Mouse (Mus musculus) heart, embryonic 11.5 days (tissue): ENCODE measurements around the gene Trpc3. TPM values are rescaled to one million over a fixed set of nuclear protein-coding genes. Genes with fewer than 3 reads are reported as not detected.
"Not testable (repeated sequence)": the region's sequence is repeated elsewhere in the genome, so short reads cannot be mapped to it uniquely, and the experiment has no call there.

ENCODE experiments used
- ATAC-seq: fragments of 200-750 bp; cut with Nextera tagmentation; replicated peaks from 2 replicates; pipeline ENCODE4 v1.8.0; 2017; ENCODE audit warnings: moderate library complexity; ENCODE audit not compliant: insufficient number of reproducible peaks, low FRiP score, low TSS enrichment
- H3K27ac ChIP-seq: fragments of 300-500 bp; sonication (generic); 2 replicates; pipeline ENCODE4 v1.5.1; 2014; ENCODE audit warnings: mild to moderate bottlenecking, low read depth, low read length
- H3K27me3 ChIP-seq: fragments of 300-500 bp; sonication (generic); 2 replicates; pipeline ENCODE4 v1.6.1; 2014; ENCODE audit warnings: mild to moderate bottlenecking, low read length, mixed read lengths; ENCODE audit not compliant: control insufficient read depth, insufficient read depth
- H3K36me3 ChIP-seq: fragments of 300-500 bp; sonication (generic); 2 replicates; pipeline ENCODE4 v1.6.1; 2014; ENCODE audit warnings: mild to moderate bottlenecking, low read length, moderate library complexity, mixed read lengths; ENCODE audit not compliant: control insufficient read depth, insufficient read depth
- H3K4me1 ChIP-seq: fragments of 300-500 bp; sonication (generic); 2 replicates; pipeline ENCODE4 v1.6.1; 2014; ENCODE audit warnings: low read length; ENCODE audit not compliant: control insufficient read depth, insufficient read depth
- H3K4me2 ChIP-seq: fragments of 300-500 bp; sonication (generic); 2 replicates; pipeline ENCODE4 v1.6.1; 2014; ENCODE audit warnings: mild to moderate bottlenecking, moderate library complexity
- H3K4me3 ChIP-seq: fragments of 300-500 bp; sonication (generic); 2 replicates; pipeline ENCODE4 v1.5.1; 2014; ENCODE audit warnings: low read depth, low read length
- H3K9ac ChIP-seq: fragments of 300-500 bp; sonication (generic); 2 replicates; pipeline ENCODE4 v1.6.1; 2014; ENCODE audit warnings: mild to moderate bottlenecking, low read depth, low read length, moderate library complexity
- H3K9me3 ChIP-seq: fragments of 300-500 bp; sonication (generic); replicated peaks from 2 replicates; pipeline ENCODE4 v1.6.1; 2016; ENCODE audit warnings: low read length; ENCODE audit not compliant: control insufficient read depth
- WGBS: fragments of 180-500 bp; shearing (Covaris S2); extraction: QIAGEN DNeasy Blood & Tissue Kit; methylation state at CpG from one replicate; pipeline ENCODE4 v1.1.7; 2014; ENCODE audit not compliant: insufficient replicate concordance; 5-methylcytosine and 5-hydroxymethylcytosine counted together
- polyA plus RNA-seq: library from polyadenylated mRNA; unstranded; fragments of >200 nt; fragmentation: Nextera tagmentation; extraction: Ambion mirVana; gene quantifications from 2 replicates; pipeline ENCODE4 v1.2.1, GENCODE M21; 2014

Trpc3 gene
- polyA plus RNA-seq, 1 experiment from 2014 or later = 3.5 TPM

DNA sequence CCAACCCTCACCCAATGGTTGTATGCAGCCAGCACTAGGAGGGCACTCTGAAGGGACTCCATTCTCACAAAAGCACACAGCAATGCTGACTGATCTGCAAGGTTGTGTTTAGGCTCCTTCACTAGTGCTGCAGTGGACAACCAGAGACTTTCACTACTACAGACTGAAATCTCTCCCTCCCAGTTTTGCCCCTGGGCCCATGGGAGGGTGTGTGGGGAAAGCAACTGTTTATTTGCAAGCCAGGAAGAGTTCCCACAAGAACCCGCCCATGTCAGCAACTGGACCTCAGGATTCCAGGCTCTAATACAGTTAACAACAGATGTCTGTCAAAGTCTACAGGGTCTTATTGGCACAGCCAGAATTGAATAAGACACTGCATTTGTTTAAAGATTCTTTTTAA lies 14.1 kb downstream of the Trpc3 start:
- H3K9me3 ChIP-seq = no peaks in the 10 kb centered on the region
- no peaks in the 10 kb centered on the region for H3K27me3 ChIP-seq
- H3K4me1 ChIP-seq = no peaks in the 10 kb centered on the region
- ATAC-seq = no peak
- WGBS = 70% methylated on average over 1 of the region's 1 CpGs
- H3K4me3 ChIP-seq = no peak overlapping the region
- no peak overlapping the region for H3K27ac ChIP-seq
- H3K9ac ChIP-seq = no peak overlapping the region
- H3K36me3 ChIP-seq = no peaks in the 10 kb centered on the region
- no peak overlapping the region for H3K4me2 ChIP-seq

DNA sequence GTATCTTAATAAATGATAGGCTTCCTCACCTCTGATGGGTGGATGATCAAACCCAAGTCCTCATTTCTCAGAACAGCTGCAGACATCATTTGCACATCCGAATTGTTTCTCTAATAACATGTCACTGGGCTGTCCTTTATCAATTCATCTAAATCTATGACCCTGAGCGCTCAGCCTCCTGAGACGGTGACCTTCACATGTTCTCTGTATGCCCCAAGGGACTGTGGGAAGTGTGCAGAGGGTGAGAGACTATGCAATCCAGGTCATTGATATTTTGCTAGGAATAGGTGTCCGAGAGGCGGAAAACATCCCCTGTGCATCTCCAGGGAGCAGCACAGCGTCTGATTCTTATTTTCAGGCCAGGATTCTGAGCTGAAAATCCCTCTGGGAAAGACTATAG lies 22.2 kb downstream of the Trpc3 start:
- no peaks in the 10 kb centered on the region for H3K36me3 ChIP-seq
- H3K27ac ChIP-seq = no peak overlapping the region
- 82% methylated on average over 6 of the region's 6 CpGs for WGBS
- no peak overlapping the region for H3K4me2 ChIP-seq
- H3K4me3 ChIP-seq = no peak overlapping the region
- no peaks in the 10 kb centered on the region for H3K9me3 ChIP-seq
- no peaks in the 10 kb centered on the region for H3K4me1 ChIP-seq
- no peak for ATAC-seq
- H3K9ac ChIP-seq = no peak overlapping the region
- H3K27me3 ChIP-seq = no peaks in the 10 kb centered on the region

DNA sequence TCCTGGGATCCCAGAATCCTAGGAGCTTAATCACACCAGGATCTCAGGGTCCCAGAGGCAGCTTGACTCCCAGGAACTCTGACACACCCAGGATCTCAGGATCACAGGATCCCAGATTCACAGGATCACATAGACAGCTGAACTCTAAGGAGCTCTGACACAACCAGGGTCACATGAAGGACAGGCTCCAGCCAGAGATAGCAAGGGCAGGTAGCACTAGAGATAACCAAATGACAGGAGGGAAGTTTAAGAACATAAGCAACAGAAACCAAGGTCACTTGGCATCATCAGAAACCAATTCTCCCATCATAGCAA lies 44.8 kb downstream of the Trpc3 start:
- not testable (repeated sequence) for H3K27ac ChIP-seq, H3K9me3 ChIP-seq, H3K36me3 ChIP-seq, H3K4me2 ChIP-seq, H3K4me3 ChIP-seq, H3K27me3 ChIP-seq, ATAC-seq, H3K4me1 ChIP-seq, H3K9ac ChIP-seq

DNA sequence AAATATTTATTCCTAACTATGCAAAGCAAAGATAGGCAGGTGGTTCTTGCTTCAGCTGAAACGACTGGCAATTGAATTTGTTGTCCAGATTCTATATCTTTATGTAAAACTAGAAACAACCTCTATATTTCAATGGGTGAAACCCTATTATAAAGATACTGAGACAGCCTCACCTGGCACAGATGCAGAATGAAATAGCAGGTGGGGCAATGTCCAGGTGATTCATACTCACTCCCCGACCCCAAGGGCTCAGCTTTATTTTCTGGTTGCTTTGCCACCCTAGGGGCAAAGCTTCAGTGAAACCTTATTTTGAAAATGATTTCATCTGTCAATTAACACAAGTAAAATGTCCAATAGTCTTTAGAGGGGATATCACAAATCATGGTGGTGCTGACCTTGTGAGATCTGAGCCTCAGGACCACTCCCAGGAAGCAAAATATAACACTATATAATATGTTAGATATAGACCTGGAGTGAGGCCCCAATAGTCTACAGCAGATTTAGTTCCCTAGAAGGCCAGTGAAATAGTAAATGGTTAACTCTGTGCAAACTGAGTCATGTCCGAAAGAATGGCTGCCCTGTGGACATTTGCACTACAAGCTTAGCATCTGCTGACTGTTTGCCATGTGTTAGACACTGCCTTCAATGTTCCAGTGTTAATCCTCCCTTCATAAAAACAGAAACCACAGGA lies 45.3 kb downstream of the Trpc3 start:
- H3K27ac ChIP-seq = no peak overlapping the region
- H3K4me2 ChIP-seq = no peak overlapping the region
- no peak overlapping the region for H3K9ac ChIP-seq
- no peaks in the 10 kb centered on the region for H3K36me3 ChIP-seq
- H3K4me1 ChIP-seq = no peaks in the 10 kb centered on the region
- H3K4me3 ChIP-seq = no peak overlapping the region
- no peaks in the 10 kb centered on the region for H3K27me3 ChIP-seq
- H3K9me3 ChIP-seq = no peaks in the 10 kb centered on the region
- 80% methylated on average over 3 of the region's 3 CpGs for WGBS
- no peak for ATAC-seq

DNA sequence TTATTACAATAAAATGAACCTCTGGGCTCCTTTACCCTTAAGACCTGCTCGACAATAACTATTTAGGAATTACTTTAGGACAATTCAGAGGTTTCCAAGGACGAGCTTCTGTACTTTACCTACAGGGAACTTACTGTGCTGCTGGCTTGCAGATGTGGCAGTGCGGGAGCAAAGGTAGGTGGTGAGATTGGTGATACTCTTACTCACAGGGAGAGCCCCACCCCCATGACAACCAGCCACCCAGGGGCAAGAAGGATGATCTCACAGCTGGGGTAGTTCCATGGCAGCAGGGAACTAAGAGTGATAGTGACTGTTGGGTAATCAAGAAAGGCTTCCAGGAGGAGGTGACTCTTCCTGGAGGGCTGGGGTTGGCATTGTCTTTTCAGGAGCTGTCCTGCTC lies 46.6 kb downstream of the Trpc3 start:
- H3K9me3 ChIP-seq = no peaks in the 10 kb centered on the region
- ATAC-seq = no peak
- H3K9ac ChIP-seq = no peak overlapping the region
- H3K4me3 ChIP-seq = no peak overlapping the region
- no peaks in the 10 kb centered on the region for H3K36me3 ChIP-seq
- no peaks in the 10 kb centered on the region for H3K27me3 ChIP-seq
- H3K27ac ChIP-seq = no peak overlapping the region
- H3K4me1 ChIP-seq = no peaks in the 10 kb centered on the region
- 77% methylated on average over 3 of the region's 3 CpGs for WGBS
- no peak overlapping the region for H3K4me2 ChIP-seq

DNA sequence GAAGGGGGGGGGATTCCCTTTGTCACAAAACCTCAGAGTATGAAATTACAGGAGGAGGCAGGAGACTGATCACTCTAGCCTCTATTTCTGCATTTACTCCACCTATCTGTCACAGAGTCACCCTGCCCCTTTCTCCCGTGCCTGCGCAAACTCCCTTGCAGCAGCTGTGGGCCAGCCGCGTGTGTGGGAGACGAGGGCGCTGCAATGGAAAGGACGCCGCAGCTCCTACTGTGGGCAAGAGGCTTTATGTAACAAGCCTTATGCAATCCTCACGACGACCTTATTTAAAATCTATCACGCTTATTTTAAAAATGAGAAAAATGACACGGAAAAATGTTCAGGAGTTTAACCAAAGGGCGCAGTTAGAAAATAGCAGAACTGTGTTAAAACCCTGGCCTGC lies 47.2 kb downstream of the Trpc3 start:
- no peak overlapping the region for H3K27ac ChIP-seq
- no peak for ATAC-seq
- H3K4me2 ChIP-seq = no peak overlapping the region
- no peaks in the 10 kb centered on the region for H3K36me3 ChIP-seq
- H3K9ac ChIP-seq = no peak overlapping the region
- no peaks in the 10 kb centered on the region for H3K27me3 ChIP-seq
- 68% methylated on average over 13 of the region's 13 CpGs for WGBS
- H3K4me1 ChIP-seq = no peaks in the 10 kb centered on the region
- no peaks in the 10 kb centered on the region for H3K9me3 ChIP-seq
- no peak overlapping the region for H3K4me3 ChIP-seq

DNA sequence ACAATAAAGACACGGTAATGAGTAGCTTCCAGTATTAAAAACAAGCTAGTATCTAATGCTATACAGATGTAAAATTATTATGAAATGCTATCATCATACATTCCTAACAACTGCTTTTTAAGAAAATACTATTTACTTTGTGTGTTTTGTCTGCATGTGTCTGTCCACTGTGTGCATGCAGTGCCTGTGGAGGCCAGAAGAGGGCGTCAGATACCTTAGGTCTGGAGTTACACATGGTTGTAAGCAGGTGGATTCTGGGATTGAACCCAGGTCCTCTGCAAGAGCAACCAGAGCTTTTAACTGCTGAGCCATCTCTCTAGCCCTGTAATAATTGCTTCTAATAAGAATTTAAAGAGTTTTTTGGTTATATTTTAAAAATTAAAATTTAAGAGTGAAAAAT lies 49.2 kb downstream of the Trpc3 start:
- Histone ChIP-seq H3K36me3 (no peaks in the 10 kb centered on the region), H3K4me1 (no peaks in the 10 kb centered on the region), H3K9ac (no peak overlapping the region), H3K27me3 (no peaks in the 10 kb centered on the region), H3K4me3 (no peak overlapping the region), H3K4me2 (no peak overlapping the region), H3K27ac (no peak overlapping the region), H3K9me3 (no peaks in the 10 kb centered on the region)
- no peak for ATAC-seq
- WGBS = 58% methylated on average over 2 of the region's 2 CpGs

DNA sequence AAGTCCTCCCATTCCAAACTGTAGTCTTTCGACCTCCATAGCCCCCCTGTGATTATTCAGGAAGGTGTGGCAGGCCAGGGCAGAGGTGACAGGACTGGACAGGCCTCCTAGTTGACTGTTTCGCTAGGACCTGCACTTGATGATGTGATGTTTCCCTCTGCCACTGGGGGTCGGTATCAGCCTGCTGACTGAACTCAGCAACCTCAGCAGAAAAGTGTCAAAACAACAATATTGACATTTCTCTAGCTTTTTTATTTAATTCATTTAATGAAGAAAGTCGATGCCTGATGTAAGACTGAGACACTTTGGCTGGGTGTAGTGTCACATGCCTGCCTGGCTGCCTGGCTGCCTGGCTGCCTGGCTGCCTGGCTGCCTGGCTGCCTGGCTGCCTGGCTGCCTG lies 54.5 kb downstream of the Trpc3 start:
- H3K4me1 ChIP-seq = no peaks in the 10 kb centered on the region
- H3K36me3 ChIP-seq = no peaks in the 10 kb centered on the region
- H3K4me2 ChIP-seq = no peak overlapping the region
- ATAC-seq = no peak
- no peak overlapping the region for H3K4me3 ChIP-seq
- no peaks in the 10 kb centered on the region for H3K27me3 ChIP-seq
- no peak overlapping the region for H3K27ac ChIP-seq
- 14% methylated on average over 4 of the region's 4 CpGs for whole genome bisulfite sequencing
- H3K9ac ChIP-seq = no peak overlapping the region
- H3K9me3 ChIP-seq = no peaks in the 10 kb centered on the region

DNA sequence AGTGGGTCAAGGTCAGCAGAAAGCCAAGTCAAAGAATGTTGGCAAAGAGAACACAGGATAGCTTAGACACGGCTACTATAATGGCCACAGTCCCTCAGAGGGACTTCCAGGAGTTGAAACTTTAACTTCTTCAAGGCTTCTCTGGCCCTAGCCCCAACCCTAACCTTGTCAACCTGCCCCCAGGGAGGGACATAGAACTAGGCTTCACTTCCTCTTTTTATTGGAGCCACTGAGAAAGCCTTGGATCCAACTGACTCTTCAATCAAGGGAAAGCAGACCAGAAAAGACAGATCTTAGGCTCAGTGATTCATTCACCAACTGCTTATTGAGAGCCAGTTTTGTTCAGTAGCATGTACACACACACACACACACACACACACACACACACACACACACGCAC lies 63.2 kb downstream of the Trpc3 start:
- no peak for ATAC-seq
- H3K9ac ChIP-seq = no peak overlapping the region
- H3K27ac ChIP-seq = no peak overlapping the region
- no peaks in the 10 kb centered on the region for H3K27me3 ChIP-seq
- H3K4me3 ChIP-seq = no peak overlapping the region
- WGBS = 70% methylated on average over 2 of the region's 2 CpGs
- no peaks in the 10 kb centered on the region for H3K9me3 ChIP-seq
- H3K4me1 ChIP-seq = no peaks in the 10 kb centered on the region
- H3K36me3 ChIP-seq = no peaks in the 10 kb centered on the region
- no peak overlapping the region for H3K4me2 ChIP-seq
